In genomic region chr5:133828226-133828625, GRCm38 (mm10) we compare ENCODE assay signal across 18 mouse cellular contexts.
"Had no signal": no experiment of that assay in that cellular context is flagged by ENCODE, and none has a peak within 500 bp of the region (broad histone marks: within the 10 kb centered on the region; RNA-seq: fewer than 3 reads in every experiment).

No protein-coding gene starts in this region.

- H3K27ac ChIP-seq: midbrain, embryonic 10.5 days; midbrain, embryonic 12.5 days; neural tube, embryonic 13.5 days; neural tube, embryonic 15.5 days had no signal

- H3K9ac ChIP-seq: lung, embryonic 14.5 days; midbrain, embryonic 12.5 days; neural tube, embryonic 13.5 days; neural tube, embryonic 15.5 days had no signal

- H3K4me3 ChIP-seq: midbrain, embryonic 10.5 days; midbrain, embryonic 12.5 days; myocyte; neural tube, embryonic 13.5 days; neural tube, embryonic 15.5 days had no signal

- H3K36me3 ChIP-seq: midbrain, embryonic 10.5 days; midbrain, embryonic 12.5 days; neural tube, embryonic 13.5 days; neural tube, embryonic 15.5 days had no signal

- H3K27me3 ChIP-seq: neural tube, embryonic 13.5 days; neural tube, embryonic 15.5 days had no signal

- H3K9me3 ChIP-seq: midbrain, embryonic 10.5 days; midbrain, embryonic 12.5 days; neural tube, embryonic 13.5 days; neural tube, embryonic 15.5 days had no signal

- ATAC-seq: midbrain, embryonic 16.5 days had no signal

- DNase-seq: lung, embryonic 14.5 days; lung, postnatal 10 days; lung, postnatal 4 days; midbrain, embryonic 14.5 days; retina, postnatal 1 day; right cerebral cortex, adult 18-20 months; right cerebral cortex, postnatal 25 days; right cerebral cortex, postnatal 4 days; spleen, adult 18-20 months; thymus, adult 18-20 months; thymus, postnatal 14 days; thymus, postnatal 36 days had no signal

- H3K4me2 ChIP-seq: lung, embryonic 14.5 days; midbrain, embryonic 12.5 days; neural tube, embryonic 13.5 days; neural tube, embryonic 15.5 days had no signal
